Mouse (Mus musculus) central nervous system, embryonic 14 days (tissue): ENCODE data around the gene Wnt2. TPM values are rescaled to one million over a fixed set of nuclear protein-coding genes. Genes with fewer than 3 reads are reported as not detected.

Experiments used
- polyA plus RNA-seq: library from polyadenylated mRNA; depleted of rRNA; stranded (reverse); fragments of >200 nt; gene quantifications from 2 replicates; pipeline ENCODE4 v1.2.3, GENCODE M21; 2012; rRNA removed

Gene Wnt2
- polyA plus RNA-seq: 0.36 and 1.1 TPM in 2 replicates

DNA sequence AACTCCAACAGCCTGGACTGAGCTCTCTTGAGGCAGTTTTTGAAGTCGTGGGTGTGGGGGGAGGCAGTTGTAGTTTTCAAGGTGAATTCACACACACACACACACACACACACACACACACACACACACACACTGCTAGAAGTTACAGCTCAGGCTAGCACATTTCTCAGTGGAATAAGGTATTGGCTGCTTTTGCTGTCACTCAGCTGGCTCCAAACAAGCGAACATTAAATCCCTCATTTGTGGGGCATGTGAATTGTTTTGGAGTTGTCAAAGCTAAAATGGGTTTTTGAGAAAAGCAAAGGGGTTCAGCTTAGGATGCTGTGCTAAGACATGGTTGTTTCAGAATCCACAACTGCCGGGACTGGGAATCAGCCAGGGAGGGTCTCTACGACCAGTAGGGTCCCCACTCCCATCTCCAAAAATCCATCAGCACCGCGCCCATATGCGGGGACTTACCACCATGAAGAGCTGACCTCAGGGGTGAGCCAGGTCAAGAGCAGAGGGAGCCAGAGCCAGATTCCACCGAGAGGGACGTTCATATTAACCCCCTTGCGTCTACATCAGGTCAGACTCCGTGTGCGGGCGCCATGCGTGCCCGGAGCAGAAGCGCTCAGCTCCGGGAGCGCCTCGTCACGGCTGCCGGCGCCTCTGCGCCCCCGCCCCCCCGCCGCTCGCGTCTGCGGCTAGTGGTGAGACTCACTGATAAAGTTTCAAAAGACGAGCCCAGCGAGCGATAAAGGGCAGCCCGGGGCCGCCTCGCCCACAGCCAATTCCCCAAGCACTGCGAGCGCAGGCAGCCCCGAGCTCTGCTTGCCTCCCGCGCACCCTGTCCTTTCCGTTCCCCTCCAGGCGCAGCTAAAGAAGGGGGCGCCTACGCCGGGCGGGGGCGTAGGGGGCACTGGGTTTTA, at the start of gene Wnt2:
TSS of gene Wnt2 (minus strand) at position 840 of the 911 bp plus-strand sequence.

Other genes starting within 250 kb of the Wnt2 start
- gene Asz1, start 78.5 kb upstream of the Wnt2 start, polyA plus RNA-seq: not detected in 2 replicates
- gene Cftr, start 140.1 kb upstream of the Wnt2 start, polyA plus RNA-seq: 0.25 and 0.38 TPM in 2 replicates